Mouse (Mus musculus) CD8-positive naive resting alpha-beta T cell, adult 2 months (primary cell): ENCODE measurements around the gene Adgrv1.

Experiments
- DNase-seq, 2 experiments: peaks; one replicate each; pipeline ENCODE4 v3.0.0; 2022; ENCODE audit warnings: low read depth in 2 of 2, low spot score in 2 of 2

Adgrv1 gene

DNA sequence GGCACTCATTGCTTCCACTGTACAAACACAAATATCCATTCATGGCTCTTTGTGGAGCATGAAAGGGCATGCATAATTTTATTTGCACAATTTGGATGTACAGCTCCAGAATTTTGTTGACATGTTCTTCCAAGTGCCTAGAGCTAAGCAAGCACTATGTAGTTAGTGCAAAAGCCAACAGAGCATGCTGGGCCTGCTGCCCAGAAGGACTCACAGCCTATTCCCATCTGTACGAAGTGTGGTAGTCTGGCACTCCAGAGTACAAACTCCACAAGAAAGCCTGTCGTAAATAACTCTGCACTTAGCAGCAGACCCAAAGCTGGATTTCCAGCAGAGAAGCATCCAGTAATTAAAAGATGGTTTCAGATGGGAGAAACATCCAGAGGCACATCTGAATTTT, 473.1 kb downstream of the Adgrv1 start:
- DNase-seq = no peak

DNA sequence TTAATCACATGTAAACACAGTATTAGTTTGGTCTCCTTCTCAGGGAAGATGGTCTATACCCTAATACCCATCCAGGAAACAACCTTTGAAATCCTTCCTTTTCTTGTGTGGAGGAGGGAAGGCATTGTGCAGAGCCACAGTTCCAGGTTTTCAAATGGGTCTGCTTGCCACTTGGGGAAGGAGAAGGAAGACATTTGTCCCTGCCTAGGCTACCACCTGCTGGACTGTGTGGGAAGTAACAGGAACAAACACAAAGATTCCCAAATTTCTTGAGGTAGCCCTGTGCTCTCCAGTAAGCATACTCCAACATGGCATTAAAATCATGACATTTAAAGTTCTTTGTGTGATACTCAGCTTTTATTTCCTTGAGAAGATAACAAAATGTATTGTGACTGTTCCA, 477.6 kb downstream of the Adgrv1 start:
- no peak for DNase-seq

DNA sequence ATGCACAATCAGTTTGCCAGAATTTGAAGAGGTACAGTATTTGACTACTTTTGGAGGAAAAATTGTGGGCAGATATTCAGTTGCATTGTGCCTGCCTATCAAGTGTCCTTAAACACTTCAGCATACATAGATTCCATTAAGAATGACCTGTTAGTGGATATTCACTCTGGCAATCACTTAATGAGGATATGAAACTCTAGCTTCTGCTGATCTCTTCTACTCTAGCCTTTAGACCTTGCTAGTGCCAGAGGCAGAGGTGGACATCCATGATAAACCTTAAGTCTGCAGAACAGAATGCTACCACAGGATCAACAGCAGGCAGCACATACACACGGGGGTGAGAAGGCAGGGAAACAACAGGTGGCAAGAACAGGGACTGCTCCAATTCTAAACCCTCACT, 488.5 kb downstream of the Adgrv1 start:
- no peak for DNase-seq

DNA sequence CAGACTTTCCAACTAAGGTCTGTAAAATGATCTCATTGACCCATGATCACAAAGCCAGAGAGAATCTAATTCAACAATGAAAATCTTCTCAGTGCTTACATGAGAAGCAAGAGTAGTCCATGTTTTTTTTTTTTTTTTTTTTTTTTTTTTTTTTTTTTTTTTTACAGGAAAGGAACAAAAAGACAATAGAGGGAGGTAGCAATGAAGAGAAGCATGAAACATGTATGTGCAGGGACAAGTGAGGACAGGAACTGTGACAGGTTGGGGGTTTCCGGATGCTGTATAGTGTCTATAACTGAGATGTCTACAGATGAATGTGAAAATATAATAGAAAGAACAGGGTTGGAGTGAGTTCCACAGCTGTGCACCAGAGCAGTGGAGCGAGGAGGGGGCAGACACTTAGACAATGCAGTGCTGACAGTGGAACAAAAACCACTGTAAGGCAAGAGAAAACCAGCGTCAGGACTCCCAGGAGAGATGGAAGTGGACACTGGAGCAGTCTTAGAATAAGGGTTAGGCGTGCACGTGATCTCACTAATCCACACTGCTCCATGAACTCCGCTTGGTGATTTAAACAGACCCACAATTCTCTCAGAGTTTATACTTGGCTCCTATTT, 490.6 kb downstream of the Adgrv1 start:
- DNase-seq = no peak

DNA sequence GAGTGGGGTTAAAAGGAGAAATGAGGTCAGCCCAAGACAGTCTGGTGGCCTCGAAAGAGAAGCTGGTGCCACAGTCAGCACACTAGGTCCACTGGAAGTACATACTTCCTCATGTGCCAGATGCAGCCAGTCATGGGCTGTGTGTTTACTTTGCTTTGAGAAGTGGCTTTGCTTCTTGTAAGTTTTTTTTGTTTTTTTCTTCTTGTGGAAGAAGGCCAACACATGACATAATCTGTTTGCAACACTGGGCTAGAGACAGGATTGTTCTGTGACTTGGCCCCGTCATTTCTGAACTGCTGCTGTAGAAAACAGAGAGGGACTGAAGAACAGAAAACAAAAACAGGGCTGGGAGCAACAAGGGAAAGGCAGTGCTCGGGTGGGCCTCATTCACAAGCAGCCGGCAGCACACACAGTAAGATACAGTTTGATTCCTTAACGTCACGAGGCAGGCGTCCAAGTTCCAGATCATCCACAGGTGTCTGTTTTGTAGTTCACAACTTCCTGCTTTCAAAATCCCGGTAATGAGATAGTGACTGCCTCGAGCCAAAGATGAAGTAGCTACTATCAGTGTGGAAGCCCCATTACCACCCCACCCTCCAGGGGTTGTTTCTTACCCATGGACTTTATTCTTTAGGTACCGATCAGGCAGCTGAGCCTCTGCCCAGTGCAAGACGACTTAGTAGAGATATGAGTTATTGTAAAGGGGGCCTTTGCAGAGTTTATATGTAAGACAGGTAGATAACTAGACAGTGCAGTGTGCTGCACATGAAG, 496.1 kb downstream of the Adgrv1 start:
- DNase-seq = no peak

DNA sequence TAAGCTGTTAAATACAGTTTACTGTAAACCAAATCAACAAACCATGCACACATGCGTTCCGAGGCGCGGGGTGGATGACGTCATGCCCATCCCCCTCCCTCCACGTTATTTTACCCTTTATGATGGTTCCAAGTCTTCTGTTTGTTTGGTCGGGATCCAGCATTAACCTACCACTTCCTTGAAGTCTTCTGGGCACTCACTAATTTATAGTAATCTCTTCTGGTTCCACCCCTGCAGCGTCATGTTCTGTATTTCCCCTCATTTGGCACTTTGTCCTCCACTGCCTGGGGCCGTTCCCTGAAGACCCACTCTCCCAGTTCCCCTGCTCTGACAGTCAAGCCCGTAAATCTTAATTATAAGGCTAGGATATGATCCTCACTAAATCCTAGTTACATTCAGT, 497.0 kb downstream of the Adgrv1 start:
- no peak for DNase-seq

DNA sequence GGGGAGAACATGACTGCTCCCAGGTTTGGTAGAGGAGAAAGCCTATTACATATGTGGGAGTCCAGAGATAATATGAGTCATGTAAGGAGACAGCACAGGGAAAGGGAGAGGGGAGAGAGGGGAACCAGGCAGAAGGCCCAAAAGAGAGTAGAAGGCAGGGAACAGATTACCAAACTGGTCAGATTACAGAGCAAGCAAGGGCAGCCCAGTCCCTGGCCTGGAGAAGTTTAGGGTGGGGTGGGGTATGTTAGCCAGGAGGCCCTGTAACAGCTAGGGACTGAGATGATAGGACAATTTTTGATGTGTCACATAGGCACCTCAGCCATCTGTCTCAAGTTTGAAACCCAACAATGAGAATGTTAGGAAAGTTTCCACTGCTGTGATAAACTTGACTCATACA, 498.5 kb downstream of the Adgrv1 start:
- DNase-seq = no peak

DNA sequence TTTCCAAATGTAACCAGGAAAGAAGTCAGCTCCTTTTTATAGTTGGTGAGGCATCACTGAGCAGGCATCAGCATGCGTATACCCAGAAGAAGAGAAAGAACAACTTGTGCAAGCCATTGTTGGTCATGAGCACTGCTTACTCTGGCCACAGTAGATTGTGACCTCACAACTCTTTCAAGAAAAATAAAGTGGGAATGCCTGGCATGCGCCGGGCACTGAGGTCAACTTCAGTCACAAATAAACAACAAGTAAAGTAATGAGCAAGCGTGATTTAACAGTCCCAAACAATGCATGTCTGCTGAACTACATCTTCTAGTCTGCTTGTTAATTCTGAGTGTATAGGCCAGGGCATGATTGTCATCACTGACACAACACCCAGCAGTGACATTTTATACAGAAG, 499.6 kb downstream of the Adgrv1 start:
- DNase-seq = no peak

DNA sequence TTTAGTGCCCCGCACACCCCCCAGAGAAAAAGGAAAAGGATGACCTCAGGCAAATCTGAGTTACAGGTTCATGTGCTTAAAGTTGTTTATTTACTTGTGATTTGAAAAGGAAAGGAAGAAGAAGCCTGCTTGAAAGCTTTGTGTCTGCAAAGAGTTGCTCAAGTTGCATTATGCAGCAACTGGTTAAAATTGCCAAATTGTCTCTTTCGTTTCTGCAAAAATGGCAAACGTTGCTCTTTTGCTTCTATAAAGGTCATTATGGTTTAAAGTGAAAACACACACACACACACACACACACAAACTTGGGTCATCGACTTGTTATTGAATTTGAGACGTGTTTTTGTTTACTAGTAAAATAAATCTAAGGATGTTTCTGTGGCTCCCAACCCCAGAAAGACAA, 500.3 kb downstream of the Adgrv1 start:
- no peak for DNase-seq

DNA sequence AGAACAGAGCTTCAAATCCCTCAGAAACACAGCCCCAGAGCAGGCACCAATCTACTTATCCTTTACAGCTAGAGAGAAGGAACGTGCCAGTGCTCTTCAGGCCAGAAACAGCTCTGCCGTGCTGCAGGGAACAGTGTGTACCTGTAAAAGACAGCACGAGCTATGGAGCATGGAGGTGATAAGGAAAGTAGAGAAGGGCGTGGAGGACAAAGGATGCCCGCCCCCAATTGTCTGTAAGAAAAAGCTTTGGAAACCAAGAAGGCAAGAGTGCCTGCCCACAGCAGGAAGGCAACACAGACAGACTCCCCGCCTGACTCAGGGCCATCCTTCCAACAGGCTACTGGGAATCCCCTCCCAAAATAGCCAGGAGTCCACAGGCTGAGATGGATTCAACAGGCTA, 501.1 kb downstream of the Adgrv1 start:
- DNase-seq = no peak

DNA sequence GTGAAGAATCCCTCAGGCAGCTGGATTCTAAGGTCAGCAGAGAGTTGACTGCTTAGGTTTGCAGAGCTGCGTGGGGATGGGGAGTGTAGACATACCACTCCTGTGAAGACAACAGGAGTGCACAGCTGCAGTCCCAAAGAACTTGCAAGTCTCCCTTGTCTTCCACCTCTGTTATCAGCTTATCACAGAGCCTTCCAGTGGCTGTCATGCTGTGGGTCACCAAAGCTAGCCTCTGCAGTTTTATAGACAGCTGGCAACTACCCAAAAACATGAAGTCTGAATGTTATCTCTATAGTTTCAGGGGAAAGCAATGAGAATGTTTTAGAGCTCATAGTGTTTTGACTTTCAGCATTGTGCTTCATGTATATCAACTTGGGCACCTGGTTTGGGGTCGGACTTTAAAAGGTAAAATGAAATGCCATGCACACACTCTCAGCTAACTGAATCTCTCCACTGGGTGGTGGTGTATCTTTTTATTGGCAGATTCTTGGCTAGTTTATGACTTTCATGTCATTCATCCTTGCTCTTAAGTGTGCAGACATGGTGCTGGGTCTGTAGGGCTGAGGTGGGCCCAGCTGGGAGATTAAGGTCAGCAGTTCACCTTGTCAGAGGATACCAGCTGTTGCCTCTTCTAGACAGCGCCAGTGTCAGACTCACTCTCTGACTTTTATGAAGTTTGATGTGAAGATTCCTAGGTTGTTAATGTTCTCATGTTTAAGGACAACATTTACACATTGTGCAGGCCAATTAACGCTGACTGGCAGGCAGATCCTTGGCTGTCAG, 502.0 kb downstream of the Adgrv1 start:
- DNase-seq = no peak

DNA sequence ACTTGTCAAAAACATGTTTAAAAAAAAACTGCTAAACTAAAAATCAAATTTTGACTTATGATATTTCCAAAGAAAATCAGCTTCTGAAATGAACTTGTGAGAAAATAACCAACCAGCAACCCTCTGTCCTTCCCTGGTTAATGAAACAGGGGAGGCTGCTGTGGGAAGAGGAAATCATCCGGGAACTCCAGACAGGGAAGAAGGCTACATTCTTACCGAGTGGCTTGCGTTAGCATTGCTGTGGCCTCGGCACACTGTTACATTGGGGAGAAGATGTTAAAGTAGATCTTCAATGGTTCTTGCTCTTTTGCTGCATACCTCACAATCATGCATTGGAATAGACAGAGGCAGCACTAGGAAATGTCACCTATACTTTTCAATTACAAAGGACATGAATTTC, 507.1 kb downstream of the Adgrv1 start:
- DNase-seq = no peak

DNA sequence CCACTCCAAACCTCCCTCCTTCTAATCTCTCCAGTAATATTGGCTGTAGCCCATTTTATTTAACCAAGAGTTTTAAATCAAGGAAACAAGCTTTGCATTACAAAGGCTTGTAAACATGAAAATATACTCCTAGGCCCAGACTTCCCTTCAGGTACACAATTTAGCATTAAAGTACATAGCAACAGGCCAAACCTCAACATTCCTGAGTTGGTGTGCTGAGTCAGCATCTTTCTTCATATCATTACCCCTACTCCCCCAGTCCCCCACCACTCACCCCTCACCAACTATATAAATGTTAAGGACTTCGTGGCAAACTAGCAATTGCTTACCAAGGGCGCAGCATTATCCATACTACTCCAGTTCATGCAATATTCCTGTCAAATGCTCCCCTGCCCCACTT, 510.7 kb downstream of the Adgrv1 start:
- no peak for DNase-seq

DNA sequence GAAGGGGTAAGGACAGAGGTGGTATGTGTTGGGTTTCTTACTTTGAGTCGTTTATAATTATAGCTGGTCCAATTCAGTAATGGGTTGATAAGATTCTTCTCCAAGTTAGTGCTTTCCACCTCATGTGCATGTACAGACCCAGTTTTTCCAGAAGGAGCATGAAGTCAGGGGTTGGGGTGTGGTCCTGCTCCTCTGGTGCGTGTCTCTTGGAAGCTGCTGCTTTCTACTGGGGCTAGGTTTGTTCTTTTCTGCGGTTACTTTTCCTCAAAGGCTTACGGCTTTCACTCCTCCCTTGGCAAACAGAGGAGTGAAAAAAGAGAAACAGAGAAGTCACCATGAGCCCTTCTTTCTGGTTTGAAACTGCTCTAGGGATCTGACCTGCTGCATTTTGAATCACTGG, 522.5 kb downstream of the Adgrv1 start:
- DNase-seq = no peak

DNA sequence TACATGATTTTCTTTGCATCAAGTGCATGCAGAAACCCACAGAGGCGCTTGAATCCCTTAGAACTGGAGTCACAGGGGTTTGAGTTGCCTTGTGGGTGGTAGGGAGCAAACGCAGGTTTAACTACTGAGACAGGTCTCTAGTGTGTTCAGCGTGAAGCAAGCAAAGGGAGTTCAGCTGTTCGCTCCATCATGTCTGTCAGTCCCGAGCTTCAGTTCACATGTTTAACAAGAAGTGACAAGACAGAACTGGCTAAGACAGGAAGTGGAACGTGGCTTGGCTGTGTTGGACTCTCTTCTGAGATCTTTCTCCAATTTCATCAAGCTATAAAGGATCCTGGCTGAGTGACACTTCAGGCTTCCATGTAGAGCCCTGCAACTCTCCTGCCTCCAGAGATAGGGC, 523.3 kb downstream of the Adgrv1 start:
- no peak for DNase-seq

DNA sequence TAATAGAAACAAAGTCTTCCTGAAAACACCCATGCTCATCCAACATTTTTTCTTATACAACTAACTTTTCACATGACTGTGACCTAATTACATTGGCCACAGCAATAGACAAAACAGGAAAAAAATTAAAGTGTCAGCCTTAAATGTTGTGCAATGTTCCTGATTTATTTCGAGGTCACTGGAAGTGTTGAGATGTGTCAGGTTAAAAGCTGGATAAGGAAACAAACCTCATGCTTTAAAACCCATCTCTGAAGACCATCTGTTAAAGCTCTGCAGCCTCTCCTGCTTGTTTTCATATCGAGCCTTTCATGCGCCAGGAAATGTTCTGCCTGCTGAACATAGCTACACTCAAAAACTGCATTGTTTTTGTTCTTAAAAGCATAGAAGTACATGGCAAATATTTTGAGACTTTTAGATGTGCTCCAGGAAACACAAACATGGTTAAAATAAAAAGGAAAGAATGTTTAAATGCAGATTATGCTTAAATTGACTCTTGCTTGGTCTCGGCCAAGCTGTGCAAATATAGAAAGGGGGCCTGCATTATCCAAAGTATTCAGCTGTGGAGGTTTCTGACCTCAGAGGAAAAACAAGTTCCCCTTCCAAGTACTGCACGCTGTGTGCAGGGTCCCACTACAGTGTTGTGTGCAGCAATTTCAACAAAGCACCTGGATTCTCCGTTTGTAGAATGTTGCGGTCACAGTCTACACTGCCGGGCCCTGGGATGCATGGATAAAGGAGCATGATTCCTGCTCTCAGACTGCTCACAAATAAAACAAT, 524.2 kb downstream of the Adgrv1 start:
- DNase-seq = no peak

DNA sequence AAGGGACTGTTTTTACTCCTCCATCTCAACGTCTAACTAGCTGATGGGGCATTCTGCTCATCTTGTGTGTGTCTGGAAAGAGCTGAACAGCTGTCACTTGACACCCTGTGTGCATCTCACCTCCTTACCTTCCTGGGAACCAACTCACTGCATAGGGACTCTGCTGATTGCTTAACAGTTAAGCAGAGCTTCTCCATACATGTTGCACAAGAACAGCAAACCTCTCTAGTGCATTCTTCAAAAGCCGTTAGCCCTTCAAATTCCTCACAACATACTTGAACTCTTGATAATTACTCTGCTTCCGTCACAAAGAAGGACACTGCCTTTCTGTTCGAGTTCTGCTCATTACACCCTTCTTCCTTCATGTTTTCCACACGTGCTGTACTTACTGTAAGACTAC, 525.5 kb downstream of the Adgrv1 start:
- no peak for DNase-seq

DNA sequence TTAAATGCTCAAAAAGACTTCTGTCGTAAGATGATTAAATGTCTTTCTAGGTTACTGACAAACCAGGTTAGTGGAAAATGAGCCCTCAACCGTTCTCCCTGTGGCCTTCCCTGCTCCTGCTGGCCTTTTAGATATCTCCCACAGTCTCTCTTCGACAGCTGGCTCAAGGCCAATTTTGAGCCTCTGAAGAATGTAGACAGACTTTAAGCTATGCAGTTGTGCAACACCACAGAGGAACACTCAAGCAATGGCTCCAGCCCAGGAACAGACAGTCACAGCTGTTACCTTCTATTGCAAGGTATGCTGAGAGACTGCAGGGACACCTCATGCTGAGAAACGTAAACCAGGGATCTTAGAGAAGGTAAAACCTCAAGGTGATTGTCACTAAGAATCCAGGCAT, 529.2 kb downstream of the Adgrv1 start:
- no peak for DNase-seq

DNA sequence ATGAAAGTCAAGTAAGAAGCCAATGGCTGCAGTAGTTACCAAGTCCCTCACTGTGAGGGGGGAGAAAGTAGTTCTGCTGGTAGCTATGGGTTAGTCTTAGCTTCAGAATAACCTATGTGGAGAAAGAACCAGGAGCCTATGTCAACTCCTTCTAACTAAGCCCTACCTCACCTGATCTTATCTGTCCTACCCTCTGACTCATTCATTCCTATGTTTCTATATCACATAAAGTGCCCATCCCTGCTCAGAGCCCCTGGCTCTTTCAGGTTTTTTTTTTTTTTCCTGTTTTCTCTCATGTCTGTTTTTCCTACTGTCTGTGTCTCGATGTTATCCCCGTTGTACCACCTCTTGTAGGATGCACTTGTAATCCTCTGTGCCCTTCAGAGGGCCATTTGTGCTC, 536.5 kb downstream of the Adgrv1 start:
- no peak for DNase-seq

DNA sequence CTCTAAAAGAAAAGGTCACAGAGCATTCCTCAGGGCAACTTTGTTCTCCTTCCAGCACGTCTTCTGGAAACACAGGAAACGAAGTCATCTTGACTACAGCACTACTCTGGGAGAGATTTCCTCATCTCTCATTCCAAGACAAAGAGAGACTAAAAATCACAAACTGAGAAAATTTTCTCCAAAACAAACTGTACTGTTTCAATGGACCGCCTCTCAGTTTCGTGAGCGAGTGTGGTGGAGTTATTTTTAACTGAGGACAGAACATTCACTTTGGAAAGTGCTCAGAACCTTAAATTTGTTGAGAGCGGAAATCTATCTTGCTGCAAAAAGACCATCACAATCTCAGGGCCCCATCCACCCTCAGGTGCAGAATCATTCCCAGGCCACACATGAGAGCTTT, 538.4 kb downstream of the Adgrv1 start:
- DNase-seq = no peak

DNA sequence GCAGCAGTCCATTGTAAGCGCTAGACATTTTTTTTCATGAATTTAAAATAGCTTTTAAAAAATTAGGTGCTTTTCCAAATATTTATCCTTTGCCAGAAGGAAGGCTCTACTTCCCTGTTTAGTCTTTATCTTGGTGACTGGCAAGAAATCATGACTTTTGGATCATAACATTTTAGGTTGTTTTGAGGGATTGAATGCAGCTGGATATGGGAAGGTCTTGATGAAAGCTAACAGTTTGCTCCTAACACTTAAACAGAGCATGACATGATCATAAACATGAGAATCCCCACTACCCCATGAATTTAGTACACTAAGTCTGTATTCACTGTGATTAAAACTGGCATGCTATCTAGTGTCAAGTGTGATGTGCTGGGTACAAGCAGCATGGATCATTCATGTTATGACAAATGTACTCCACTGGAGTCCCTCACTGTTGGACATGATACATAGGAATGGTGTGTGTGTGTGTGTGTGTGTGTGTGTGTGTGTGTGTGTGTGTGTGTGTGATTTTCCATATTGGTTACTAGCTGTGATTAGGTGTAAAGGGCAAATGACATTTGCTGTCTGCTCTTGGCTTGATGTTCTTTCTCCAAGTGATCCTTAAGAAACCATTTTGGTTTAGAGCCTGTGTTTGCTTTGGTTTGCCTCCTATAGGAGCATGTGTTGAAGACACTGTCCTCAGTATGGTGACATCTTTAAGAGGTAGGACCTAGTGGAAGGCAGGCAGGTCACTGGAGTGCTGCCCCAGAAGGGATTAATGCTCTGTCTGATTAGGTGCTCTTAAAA, 542.7 kb downstream of the Adgrv1 start:
- DNase-seq = no peak
